Mouse (Mus musculus) brain, embryonic 14.5 days (tissue): ENCODE results near the gene Sort1.

Source experiments
- CTCF ChIP-seq: fragments of 200-500 bp; IDR thresholded peaks from 2 replicates; pipeline ENCODE4 v1.5.1; 2012; ENCODE audit warnings: inconsistent platforms, mild to moderate bottlenecking, moderate library complexity, borderline replicate concordance; ENCODE audit not compliant: insufficient read depth, insufficient read length; ENCODE audit errors: extremely low read depth
- POLR2A ChIP-seq: fragments of 200-500 bp; IDR thresholded peaks from 2 replicates; pipeline ENCODE4 v1.6.1; 2012; ENCODE audit warnings: mild to moderate bottlenecking, inconsistent platforms, borderline replicate concordance; ENCODE audit not compliant: poor library complexity, insufficient read depth, insufficient read length, severe bottlenecking; ENCODE audit errors: extremely low read depth

GRCm38 (mm10) chr3:108297050-108297419 lies 13.2 kb downstream of the Sort1 start:
- TF ChIP-seq CTCF, result no peak
- TF ChIP-seq POLR2A, result no peak
